Mouse (Mus musculus) T-helper 1 cell (primary cell): ENCODE data around the gene Dnajc6.

ENCODE experiments used
- in situ Hi-C: fragments of 300-600 bp; cut with MboI, MseI; formaldehyde crosslinking; loops from one replicate; pipeline ENCODE4 v1.15.1; 2025; ENCODE audit warnings: high pct_unique_total_duplicates

Dnajc6 gene

GRCm38 (mm10) chr4:101684821-101685220 lies 188.4 kb downstream of the Dnajc6 start:
- in situ Hi-C loops, result no loop called here

GRCm38 (mm10) chr4:101686227-101686810 lies 189.9 kb downstream of the Dnajc6 start:
- in situ Hi-C loops, result no loop called here

GRCm38 (mm10) chr4:101689241-101689640 lies 192.8 kb downstream of the Dnajc6 start:
- in situ Hi-C loops, result no loop called here

GRCm38 (mm10) chr4:101689645-101690044 lies 193.2 kb downstream of the Dnajc6 start:
- in situ Hi-C loops, result no loop called here
